25 mouse cellular contexts compared by ENCODE assay signal in genomic region chr7:95840476-95840875, GRCm38 (mm10).
DNase-seq lines count a peak whose midpoint lies in the region; ATAC-seq and TF ChIP-seq lines count a peak whose summit lies in the region.
"Had no signal": no experiment of that assay in that cellular context is flagged by ENCODE, and none has a peak within 500 bp of the region (broad histone marks: within the 10 kb centered on the region; RNA-seq: fewer than 3 reads in every experiment).

No protein-coding gene starts in this region.

- no peaks in the 10 kb centered on the region for H3K36me3 ChIP-seq in neural tube, embryonic 11.5 days (ENCODE audit: control insufficient read depth, insufficient read depth, low read length)
- no peaks in the 10 kb centered on the region for H3K36me3 ChIP-seq in neural tube, embryonic 15.5 days
- no peaks in the 10 kb centered on the region for H3K36me3 ChIP-seq in testis, adult 2 months (ENCODE audit: control insufficient read depth, insufficient read depth, low read length)
- H3K36me3 ChIP-seq: forebrain, embryonic 10.5 days; heart, embryonic 12.5 days; heart, embryonic 15.5 days; hindbrain, embryonic 10.5 days; hindbrain, embryonic 13.5 days had no signal

- H3K27ac ChIP-seq in neural tube, embryonic 11.5 days (ENCODE audit: low read depth, low read length), result no peak overlapping the region
- H3K27ac ChIP-seq in neural tube, embryonic 15.5 days (replicated peaks), result no peak overlapping the region
- H3K27ac ChIP-seq in testis, adult 2 months (ENCODE audit: control insufficient read depth, insufficient read depth, low read depth, low read length), result no peak overlapping the region
- H3K27ac ChIP-seq: forebrain, embryonic 10.5 days; forebrain, embryonic 13.5 days; heart, embryonic 15.5 days; hindbrain, embryonic 10.5 days; hindbrain, embryonic 13.5 days had no signal

- no peak for TF ChIP-seq CTCF in testis, adult 2 months (IDR thresholded peaks at IDR 0.05; ENCODE audit: control insufficient read depth, insufficient read depth, insufficient replicate concordance, low read depth, low read length)
- no peak for TF ChIP-seq CTCF in brain, embryonic 14.5 days (IDR thresholded peaks at IDR 0.05; ENCODE audit: borderline replicate concordance, extremely low read depth, insufficient read depth, insufficient read length)

- ATAC-seq in neural tube, embryonic 11.5 days (ENCODE audit: insufficient read depth, low FRiP score, low TSS enrichment), result peak; percentile 60
- ATAC-seq in neural tube, embryonic 15.5 days (ENCODE audit: low FRiP score), result no peak
- ATAC-seq: CD4-positive, CD25-positive, alpha-beta regulatory T cell, adult 4 months; forebrain, embryonic 13.5 days; forebrain, embryonic 16.5 days; hindbrain, embryonic 16.5 days had no signal

- no peak overlapping the region for H3K9ac ChIP-seq in neural tube, embryonic 11.5 days (ENCODE audit: low read length)
- H3K9ac ChIP-seq in neural tube, embryonic 15.5 days (replicated peaks), result no peak overlapping the region
- H3K9ac ChIP-seq: forebrain, embryonic 13.5 days; heart, embryonic 12.5 days; heart, embryonic 15.5 days; hindbrain, embryonic 13.5 days had no signal

- no peak overlapping the region for H3K4me2 ChIP-seq in neural tube, embryonic 11.5 days (ENCODE audit: low read depth)
- no peak overlapping the region for H3K4me2 ChIP-seq in neural tube, embryonic 15.5 days
- H3K4me2 ChIP-seq: forebrain, embryonic 13.5 days; heart, embryonic 12.5 days; heart, embryonic 15.5 days; hindbrain, embryonic 13.5 days had no signal

- H3K4me3 ChIP-seq in neural tube, embryonic 11.5 days (ENCODE audit: low read depth, low read length), result no peak overlapping the region
- H3K4me3 ChIP-seq in neural tube, embryonic 15.5 days (replicated peaks), result no peak overlapping the region
- peak overlapping the region; percentile 24; the same call in 1 of the 2 replicates for H3K4me3 ChIP-seq in testis, adult 2 months (ENCODE audit: control insufficient read depth, low read depth, low read length)
- H3K4me3 ChIP-seq: forebrain, embryonic 10.5 days; forebrain, embryonic 13.5 days; heart, embryonic 12.5 days; heart, embryonic 15.5 days; hindbrain, embryonic 10.5 days; hindbrain, embryonic 13.5 days had no signal

- H3K4me1 ChIP-seq in neural tube, embryonic 11.5 days (ENCODE audit: control insufficient read depth, insufficient read depth, low read length), result no peaks in the 10 kb centered on the region
- H3K4me1 ChIP-seq in neural tube, embryonic 15.5 days, result no peaks in the 10 kb centered on the region
- no peaks in the 10 kb centered on the region for H3K4me1 ChIP-seq in testis, adult 2 months (ENCODE audit: control insufficient read depth, insufficient read depth, low read length)
- H3K4me1 ChIP-seq: hindbrain, embryonic 13.5 days had no signal

- H3K9me3 ChIP-seq in neural tube, embryonic 11.5 days (ENCODE audit: control insufficient read depth, low read length), result no peaks in the 10 kb centered on the region
- no peaks in the 10 kb centered on the region for H3K9me3 ChIP-seq in neural tube, embryonic 15.5 days (replicated peaks)
- H3K9me3 ChIP-seq: forebrain, embryonic 10.5 days; forebrain, embryonic 13.5 days; heart, embryonic 12.5 days; heart, embryonic 15.5 days; hindbrain, embryonic 10.5 days; hindbrain, embryonic 13.5 days had no signal

- H3K27me3 ChIP-seq in neural tube, embryonic 11.5 days (ENCODE audit: control insufficient read depth, insufficient read depth, low read length), result no peaks in the 10 kb centered on the region
- no peaks in the 10 kb centered on the region for H3K27me3 ChIP-seq in neural tube, embryonic 15.5 days (replicated peaks)
- H3K27me3 ChIP-seq in testis, adult 2 months (ENCODE audit: control insufficient read depth, insufficient read depth, low read length), result no peaks in the 10 kb centered on the region
- H3K27me3 ChIP-seq: forebrain, embryonic 13.5 days; heart, embryonic 12.5 days; heart, embryonic 15.5 days; hindbrain, embryonic 13.5 days had no signal

- no peak for DNase-seq in neural tube, embryonic 11.5 days (ENCODE audit: low spot score)
- DNase-seq in testis, postnatal 14 days (ENCODE audit: low spot score), result no peak
- DNase-seq in brain, embryonic 14.5 days (ENCODE audit: low read depth), result peak; percentile 11
- no peak for DNase-seq in frontal cortex, postnatal 36 days (ENCODE audit: low spot score in 2 of 2)
- DNase-seq: adrenal gland, postnatal 10 days; adrenal gland, postnatal 36 days; cerebellum, adult 11 months; cerebellum, adult 2 months; cerebellum, adult 9-11 months; cerebellum, postnatal 25 days; gastrocnemius, postnatal 25 days; heart, adult 18-20 months; heart, postnatal 10 days; heart, postnatal 36 days had no signal

- no peak for TF ChIP-seq POLR2A in testis, adult 2 months (IDR thresholded peaks at IDR 0.05; ENCODE audit: control insufficient read depth, low read depth, low read length)
- TF ChIP-seq POLR2A in brain, embryonic 14.5 days (IDR thresholded peaks at IDR 0.05; ENCODE audit: borderline replicate concordance, extremely low read depth, insufficient read depth, insufficient read length, poor library complexity, severe bottlenecking), result no peak

- WGBS in neural tube, embryonic 11.5 days, result 39% methylated on average over 2 of the region's 2 CpGs
- WGBS in neural tube, embryonic 15.5 days, result 26% methylated on average over 2 of the region's 2 CpGs
